Mouse (Mus musculus) lung, postnatal 0 days (tissue): ENCODE results near the gene Cd300lg.

ENCODE experiments used
- CTCF ChIP-seq: IDR thresholded peaks from 2 replicates; pipeline ENCODE4 v1.5.1; 2016; ENCODE audit warnings: antibody characterized with exemption, mild to moderate bottlenecking
- EP300 ChIP-seq: IDR thresholded peaks from 2 replicates; pipeline ENCODE4 v1.6.1; 2016; ENCODE audit warnings: antibody characterized with exemption, mild to moderate bottlenecking, control low read depth

GRCm38 (mm10) chr11:102087931-102088898 is 46.9 kb downstream of the Cd300lg start, which contains the start of gene Mpp2:
- no peak for TF ChIP-seq CTCF
- no peak for TF ChIP-seq EP300
